Mouse (Mus musculus) embryonic facial prominence, embryonic 11.5 days (tissue): ENCODE data around the gene Bmp2k. TPM values are rescaled to one million over a fixed set of nuclear protein-coding genes. Genes with fewer than 3 reads are reported as not detected.

ENCODE experiments used
- ATAC-seq: fragments of 200-750 bp; cut with Nextera tagmentation; replicated peaks from 2 replicates; pipeline ENCODE4 v1.8.0; 2017; ENCODE audit warnings: low read depth; ENCODE audit not compliant: insufficient number of reproducible peaks, low FRiP score, low TSS enrichment
- DNase-seq: peaks from one replicate; pipeline ENCODE4 v3.0.0-alpha.2; 2015; ENCODE audit warnings: low spot score
- H3K27ac ChIP-seq: fragments of 300-500 bp; sonication (generic); replicated peaks from 2 replicates; pipeline ENCODE4 v1.5.1; 2014; ENCODE audit warnings: mild to moderate bottlenecking, low read depth, low read length, control low read depth
- H3K27me3 ChIP-seq: fragments of 300-500 bp; sonication (generic); 2 replicates; pipeline ENCODE4 v1.6.1; 2014; ENCODE audit warnings: mild to moderate bottlenecking, low read length, moderate library complexity, mixed read lengths; ENCODE audit not compliant: control insufficient read depth, insufficient read depth
- H3K36me3 ChIP-seq: fragments of 300-500 bp; sonication (generic); replicated peaks from 2 replicates; pipeline ENCODE4 v1.6.1; 2014; ENCODE audit warnings: low read depth, mild to moderate bottlenecking, low read length, moderate library complexity, mixed read lengths; ENCODE audit not compliant: control insufficient read depth, insufficient read depth
- H3K4me1 ChIP-seq: fragments of 300-500 bp; sonication (generic); 2 replicates; pipeline ENCODE4 v1.6.1; 2014; ENCODE audit warnings: low read length, mixed read lengths; ENCODE audit not compliant: control insufficient read depth, insufficient read depth
- H3K4me2 ChIP-seq: fragments of 300-500 bp; sonication (generic); 2 replicates; pipeline ENCODE4 v1.6.1; 2014; ENCODE audit warnings: low read depth, mild to moderate bottlenecking, control low read depth, low read length, moderate library complexity
- H3K4me3 ChIP-seq: fragments of 300-500 bp; sonication (generic); 2 replicates; pipeline ENCODE4 v1.5.1; 2014; ENCODE audit warnings: low read depth, low read length, control low read depth
- H3K9ac ChIP-seq: fragments of 300-500 bp; sonication (generic); replicated peaks from 2 replicates; pipeline ENCODE4 v1.6.1; 2014; ENCODE audit warnings: mild to moderate bottlenecking, control low read depth, low read length
- H3K9me3 ChIP-seq: fragments of 300-500 bp; sonication (generic); replicated peaks from 2 replicates; pipeline ENCODE4 v1.6.1; 2016; ENCODE audit warnings: mild to moderate bottlenecking, low read length, inconsistent platforms, mixed read lengths; ENCODE audit not compliant: control insufficient read depth
- WGBS: fragments of 180-500 bp; shearing (Covaris S2); extraction: QIAGEN DNeasy Blood & Tissue Kit; methylation state at CpG from one replicate; pipeline ENCODE4 v1.1.7; 2014; 5-methylcytosine and 5-hydroxymethylcytosine counted together
- polyA plus RNA-seq: library from polyadenylated mRNA; unstranded; fragments of >200 nt; fragmentation: Nextera tagmentation; extraction: Ambion mirVana; gene quantifications from 2 replicates; pipeline ENCODE4 v1.2.1, GENCODE M21; 2014

Gene Bmp2k
- 8.8 and 11.1 TPM in 2 replicates for polyA plus RNA-seq

GRCm38 (mm10) chr5:96997310-96997801, at the start of gene Bmp2k:
Gene Bmp2k (plus strand): TSS chr5:96997689.
- DNase-seq: peak; percentile 89
- no peaks in the 10 kb centered on the region for H3K27me3 ChIP-seq
- ATAC-seq: peak; percentile 98
- peak within 1 kb of the TSS; percentile 89 for H3K4me2 ChIP-seq
- no peaks in the 10 kb centered on the region for H3K9me3 ChIP-seq
- H3K4me1 ChIP-seq: peaks cover 4% of the 10 kb centered on the region; the same call in 1 of the 2 replicates
- 0% methylated on average over 26 of the region's 78 CpGs for WGBS
- peak within 1 kb of the TSS; percentile 78 for H3K9ac ChIP-seq
- peak within 1 kb of the TSS; percentile 60 for H3K27ac ChIP-seq
- peak within 1 kb of the TSS; percentile 78 for H3K4me3 ChIP-seq
- H3K36me3 ChIP-seq: no peaks in the 10 kb centered on the region

- H3K27me3 ChIP-seq: no peaks in the 10 kb centered on the region
- H3K4me2 ChIP-seq: no peak overlapping the region
- 86% methylated on average over 13 of the region's 13 CpGs for WGBS
- no peaks in the 10 kb centered on the region for H3K9me3 ChIP-seq
- H3K4me1 ChIP-seq: no peaks in the 10 kb centered on the region
- H3K27ac ChIP-seq: no peak overlapping the region
- no peak for ATAC-seq
- no peak overlapping the region for H3K4me3 ChIP-seq
- no peak overlapping the region for H3K9ac ChIP-seq
- DNase-seq: no peak
- no peaks in the 10 kb centered on the region for H3K36me3 ChIP-seq
Observed at GRCm38 (mm10) chr5:96948856-96949527, 48.5 kb upstream of the Bmp2k start.

GRCm38 (mm10) chr5:96949839-96950666, 47.4 kb upstream of the Bmp2k start:
- DNase-seq (no peak), ATAC-seq (no peak)
- Histone ChIP-seq H3K4me1 (no peaks in the 10 kb centered on the region), H3K36me3 (no peaks in the 10 kb centered on the region), H3K27ac (no peak overlapping the region), H3K9me3 (no peaks in the 10 kb centered on the region), H3K4me3 (no peak overlapping the region), H3K9ac (no peak overlapping the region), H3K4me2 (no peak overlapping the region), H3K27me3 (no peaks in the 10 kb centered on the region)
- 87% methylated on average over 13 of the region's 13 CpGs for WGBS

GRCm38 (mm10) chr5:96950667-96951492, 46.6 kb upstream of the Bmp2k start:
- Histone ChIP-seq H3K9me3 (no peaks in the 10 kb centered on the region), H3K4me2 (no peak overlapping the region), H3K36me3 (no peaks in the 10 kb centered on the region), H3K27ac (no peak overlapping the region), H3K4me3 (no peak overlapping the region), H3K9ac (no peak overlapping the region), H3K27me3 (no peaks in the 10 kb centered on the region), H3K4me1 (no peaks in the 10 kb centered on the region)
- no peak for ATAC-seq
- no peak for DNase-seq
- 57% methylated on average over 10 of the region's 10 CpGs for WGBS

- Histone ChIP-seq H3K9ac (no peak overlapping the region), H3K4me2 (no peak overlapping the region), H3K9me3 (no peaks in the 10 kb centered on the region), H3K27me3 (no peaks in the 10 kb centered on the region), H3K36me3 (no peaks in the 10 kb centered on the region), H3K4me3 (no peak overlapping the region), H3K27ac (no peak overlapping the region), H3K4me1 (no peaks in the 10 kb centered on the region)
- DNase-seq (no peak), ATAC-seq (no peak)
- 83% methylated on average over 8 of the region's 8 CpGs for WGBS
Observed at GRCm38 (mm10) chr5:96951493-96952105, 45.9 kb upstream of the Bmp2k start.

- H3K4me1 ChIP-seq: no peaks in the 10 kb centered on the region
- H3K4me3 ChIP-seq: no peak overlapping the region
- no peak overlapping the region for H3K4me2 ChIP-seq
- H3K36me3 ChIP-seq: no peaks in the 10 kb centered on the region
- no peak for ATAC-seq
- H3K9me3 ChIP-seq: no peaks in the 10 kb centered on the region
- 48% methylated on average over 11 of the region's 11 CpGs for WGBS
- no peak overlapping the region for H3K27ac ChIP-seq
- H3K27me3 ChIP-seq: no peaks in the 10 kb centered on the region
- no peak for DNase-seq
- H3K9ac ChIP-seq: no peak overlapping the region
Observed at GRCm38 (mm10) chr5:96954040-96954439, 43.4 kb upstream of the Bmp2k start.

GRCm38 (mm10) chr5:96954466-96955027, 42.9 kb upstream of the Bmp2k start:
- no peak overlapping the region for H3K27ac ChIP-seq
- no peaks in the 10 kb centered on the region for H3K9me3 ChIP-seq
- no peak overlapping the region for H3K9ac ChIP-seq
- no peaks in the 10 kb centered on the region for H3K27me3 ChIP-seq
- no peak for DNase-seq
- no peak overlapping the region for H3K4me2 ChIP-seq
- no peaks in the 10 kb centered on the region for H3K4me1 ChIP-seq
- 69% methylated on average over 10 of the region's 10 CpGs for WGBS
- no peak overlapping the region for H3K4me3 ChIP-seq
- H3K36me3 ChIP-seq: no peaks in the 10 kb centered on the region
- ATAC-seq: no peak
